Mouse (Mus musculus): ENCODE measurements around the gene St13.

Gene St13

DNA sequence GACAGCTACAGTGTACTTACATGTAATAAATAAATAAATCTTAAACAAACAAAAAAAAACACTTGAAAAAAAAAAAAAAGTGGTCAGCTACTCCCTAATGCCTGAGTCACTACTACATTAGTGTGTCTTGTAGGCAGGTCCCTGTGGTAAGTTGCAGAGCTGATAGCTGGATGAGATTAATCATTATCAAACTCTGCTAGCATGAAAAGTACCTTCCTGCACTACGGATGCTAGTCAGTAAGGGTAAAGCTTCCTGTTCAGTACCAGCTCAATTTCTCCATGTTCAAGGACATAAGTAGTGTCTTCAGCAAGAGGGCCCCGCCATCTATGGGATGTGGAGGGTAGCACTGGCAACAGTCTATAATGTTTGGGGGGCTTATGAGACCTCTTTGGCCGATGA is 85.9 kb downstream of the St13 start:
- DNase-seq: no peak

All from cerebellum, postnatal 10 days (tissue).